Mouse (Mus musculus) retina, postnatal 7 days (tissue): ENCODE measurements around the gene Clrn3.

Experiments used
- DNase-seq: peaks from one replicate; pipeline ENCODE4 v3.0.0-alpha.2; 2012; ENCODE audit warnings: low read depth, low spot score

The Clrn3 gene

GRCm38 (mm10) chr7:135487423-135487822, 41.0 kb downstream of the Clrn3 start:
- peak; percentile 59 for DNase-seq

GRCm38 (mm10) chr7:135486645-135487382, 41.6 kb downstream of the Clrn3 start:
- DNase-seq = no peak

- DNase-seq = no peak
Observed at GRCm38 (mm10) chr7:135485796-135486410, 42.6 kb downstream of the Clrn3 start.

DNA sequence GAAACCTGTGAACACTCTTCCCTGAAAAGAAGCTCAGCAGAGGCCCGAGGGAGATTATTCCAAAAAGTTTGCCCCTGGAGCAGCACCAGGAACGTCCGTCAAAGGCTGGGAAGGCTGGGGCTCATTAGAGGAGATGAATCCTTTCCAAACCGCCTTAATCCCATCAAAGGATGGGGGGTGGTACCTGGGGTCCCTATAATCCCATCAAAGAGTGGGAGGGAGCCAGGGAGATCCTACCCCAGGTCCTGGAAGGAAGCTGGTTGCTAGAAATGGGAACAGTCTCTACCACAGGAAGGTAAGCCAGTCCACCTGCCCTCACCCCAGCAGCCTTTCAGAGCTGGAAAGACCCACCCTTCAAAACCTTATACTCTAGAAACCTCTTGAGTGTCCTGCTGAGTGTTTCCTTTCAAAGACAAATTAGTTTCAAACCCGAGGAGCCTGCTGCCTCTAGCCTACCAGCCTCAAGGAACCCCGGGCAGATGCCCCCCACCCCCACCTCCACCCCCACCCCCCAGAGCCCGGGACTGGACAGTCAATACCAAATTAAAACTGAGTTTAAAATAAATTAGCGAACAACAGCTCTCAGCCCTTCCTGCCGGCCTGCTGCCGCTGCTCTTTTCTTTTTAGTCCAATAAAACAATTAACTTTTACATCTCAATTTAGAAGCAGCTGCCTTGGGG, 43.2 kb downstream of the Clrn3 start:
- DNase-seq = no peak

GRCm38 (mm10) chr7:135484341-135484740, 44.1 kb downstream of the Clrn3 start:
- DNase-seq = no peak

GRCm38 (mm10) chr7:135483751-135484150, 44.7 kb downstream of the Clrn3 start:
- no peak for DNase-seq

- no peak for DNase-seq
Observed at GRCm38 (mm10) chr7:135481150-135481549, 47.3 kb downstream of the Clrn3 start.

- DNase-seq = no peak
Observed at GRCm38 (mm10) chr7:135479912-135480311, 48.5 kb downstream of the Clrn3 start.

- DNase-seq = no peak
Observed at GRCm38 (mm10) chr7:135479322-135479880, 49.1 kb downstream of the Clrn3 start.

DNA sequence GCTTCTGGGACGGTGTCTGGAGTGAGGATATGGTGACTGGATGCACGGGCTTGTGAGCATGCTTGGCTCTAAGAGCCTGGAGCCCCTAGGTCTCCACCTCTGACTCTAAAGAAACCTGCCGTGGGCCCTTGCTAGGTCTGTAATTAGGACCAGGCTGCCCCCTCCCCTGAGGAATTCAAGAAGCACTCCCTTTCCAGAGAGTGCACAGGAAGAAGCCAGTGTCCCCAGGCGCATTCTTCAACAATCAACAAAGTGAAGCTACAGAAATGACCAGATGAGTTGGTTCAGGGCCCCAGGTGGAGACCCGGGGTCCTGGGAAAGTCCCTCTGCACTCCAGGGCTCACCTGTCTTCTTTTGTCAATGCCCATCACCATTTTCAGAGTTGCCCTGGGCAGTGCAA, 51.2 kb downstream of the Clrn3 start:
- no peak for DNase-seq

DNA sequence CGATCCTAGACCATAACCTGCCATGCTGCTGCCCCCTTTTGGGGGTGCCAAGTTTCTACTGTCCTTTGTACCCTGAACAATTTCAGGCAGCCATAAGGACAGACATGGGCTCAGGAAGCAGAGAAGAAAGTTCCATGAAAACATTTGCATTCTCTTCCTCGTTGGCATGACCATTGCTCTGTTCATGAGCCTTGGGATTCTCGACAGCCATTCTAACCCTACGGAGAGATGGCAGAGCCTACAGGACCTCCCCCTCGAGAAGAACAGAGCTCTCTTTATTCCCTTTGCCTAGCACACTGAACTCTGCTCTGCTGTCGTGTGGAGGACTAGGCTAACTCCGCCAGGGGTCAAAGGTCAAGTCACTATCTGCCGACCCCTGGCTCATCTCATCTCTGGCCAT, 52.5 kb downstream of the Clrn3 start:
- no peak for DNase-seq

DNA sequence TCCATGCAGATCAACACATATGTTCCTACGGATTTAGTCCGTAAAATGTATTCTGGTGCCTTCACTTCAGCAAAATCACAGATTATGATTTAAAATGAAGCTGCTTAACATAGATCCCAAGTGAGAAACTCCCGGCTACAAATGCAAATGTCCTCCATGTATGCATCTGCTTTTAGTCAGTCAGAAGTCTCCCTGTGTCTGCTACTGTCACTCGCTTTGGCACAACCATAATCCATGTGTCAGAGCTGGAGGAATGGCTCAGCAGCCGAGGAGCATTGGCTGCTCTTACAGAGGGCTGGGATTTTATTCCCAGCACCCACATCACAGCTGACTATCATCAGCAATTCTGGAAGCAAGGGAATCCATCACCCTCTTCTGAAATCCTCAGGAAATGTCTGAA, 58.1 kb downstream of the Clrn3 start:
- DNase-seq = no peak

- no peak for DNase-seq
Observed at GRCm38 (mm10) chr7:135468631-135469030, 59.8 kb downstream of the Clrn3 start.

GRCm38 (mm10) chr7:135465293-135465692, 63.2 kb downstream of the Clrn3 start:
- no peak for DNase-seq

DNA sequence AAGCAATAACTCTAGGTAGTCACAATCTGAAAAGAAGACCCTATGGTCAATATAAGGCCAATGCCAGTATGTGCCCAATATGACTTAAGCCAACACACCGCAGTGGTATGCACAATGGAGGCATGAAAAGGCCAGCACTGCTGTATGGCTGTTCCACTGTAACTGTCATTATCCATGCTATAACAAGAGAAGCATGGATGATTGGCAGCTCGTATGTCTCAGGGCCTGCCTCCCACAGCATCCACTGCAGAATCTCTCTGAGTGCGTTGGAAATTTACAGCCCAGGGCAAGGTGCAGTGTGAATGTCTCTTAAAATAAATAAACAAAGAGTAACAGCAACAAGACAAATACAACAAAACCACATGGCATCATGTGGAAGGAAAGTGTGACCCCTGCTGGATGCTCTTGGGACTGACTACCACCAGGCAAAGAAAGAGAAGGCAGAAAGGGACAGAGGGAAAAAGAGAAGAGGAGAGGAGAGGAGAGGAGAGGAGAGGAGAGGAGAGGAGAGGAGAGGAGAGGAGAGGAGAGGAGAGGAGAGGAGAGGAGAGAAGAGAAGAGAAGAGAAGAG, 63.7 kb downstream of the Clrn3 start:
- DNase-seq = peak; percentile 44
